Mouse (Mus musculus) ES-CJ7 (cell line): ENCODE measurements at regions not wholly inside any gene's neighbourhood (a gene's known extent, or its start where the extent isn't known, plus 50 kb on each side); places are given as distances from the start of the nearest gene placed in this dataset.

ENCODE experiments used
- DNase-seq: peaks from one replicate; pipeline ENCODE4 v3.0.0; 2011; ENCODE audit warnings: low read depth, low spot score

DNA sequence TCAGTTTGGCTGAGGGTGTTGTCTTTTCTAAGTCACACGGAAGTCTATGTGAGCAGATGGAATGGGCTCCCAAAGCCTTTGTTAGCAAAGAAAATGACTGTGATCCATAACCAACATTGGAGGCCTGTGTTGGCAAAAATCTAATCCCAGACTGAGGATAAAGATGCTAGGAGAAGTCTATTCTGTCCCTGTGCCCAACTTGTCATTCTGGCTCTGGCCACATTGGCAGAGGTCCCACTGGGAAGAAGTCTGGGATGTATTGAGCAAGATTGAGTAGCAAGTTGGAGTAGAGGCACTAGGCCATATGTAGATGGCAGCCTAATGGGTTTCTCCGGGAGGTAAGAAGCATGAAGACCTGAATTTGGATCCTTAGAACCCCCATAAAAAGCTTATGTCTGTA lies 54.1 kb downstream of the Nog start:
- no peak for DNase-seq

DNA sequence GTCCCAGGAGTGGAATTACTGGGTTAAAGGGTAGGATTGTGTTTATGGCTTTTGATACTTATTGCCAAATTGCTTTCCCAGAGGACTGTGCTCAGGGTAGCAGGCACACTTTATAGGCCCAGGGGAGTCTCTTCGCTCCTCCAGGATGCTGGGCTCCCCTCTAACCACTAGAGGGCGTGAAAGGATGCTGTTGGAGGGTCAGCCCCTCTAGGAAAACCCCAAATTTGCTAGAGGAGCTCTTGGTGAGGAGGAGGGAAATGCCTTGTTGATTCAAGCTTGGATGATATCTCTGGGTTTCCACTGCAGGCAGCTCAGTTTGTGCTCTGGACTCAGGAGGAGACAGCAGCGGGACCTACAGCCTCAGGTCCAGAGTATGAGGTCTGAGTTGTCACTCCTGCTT lies 58.8 kb downstream of the Nog start:
- DNase-seq, result peak; percentile 62

DNA sequence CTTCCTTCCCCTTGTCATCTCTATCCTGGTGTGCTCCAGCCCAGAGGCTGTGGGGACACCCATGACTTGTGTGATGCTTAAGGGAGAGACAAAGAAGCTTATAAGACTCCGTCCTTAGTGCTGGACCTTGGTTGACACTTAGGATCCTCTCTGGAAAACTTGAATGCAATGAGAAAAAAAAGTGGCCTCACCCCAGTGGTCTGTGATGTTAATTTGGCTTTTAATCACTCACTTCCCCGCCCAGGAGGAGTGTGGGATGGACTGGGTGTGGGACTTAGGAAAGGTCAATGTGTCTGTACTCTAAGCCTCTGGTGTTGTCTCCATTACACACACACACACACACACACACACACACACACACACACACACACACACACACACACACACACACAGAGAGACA lies 60.0 kb downstream of the Nog start:
- DNase-seq, result peak; percentile 86

DNA sequence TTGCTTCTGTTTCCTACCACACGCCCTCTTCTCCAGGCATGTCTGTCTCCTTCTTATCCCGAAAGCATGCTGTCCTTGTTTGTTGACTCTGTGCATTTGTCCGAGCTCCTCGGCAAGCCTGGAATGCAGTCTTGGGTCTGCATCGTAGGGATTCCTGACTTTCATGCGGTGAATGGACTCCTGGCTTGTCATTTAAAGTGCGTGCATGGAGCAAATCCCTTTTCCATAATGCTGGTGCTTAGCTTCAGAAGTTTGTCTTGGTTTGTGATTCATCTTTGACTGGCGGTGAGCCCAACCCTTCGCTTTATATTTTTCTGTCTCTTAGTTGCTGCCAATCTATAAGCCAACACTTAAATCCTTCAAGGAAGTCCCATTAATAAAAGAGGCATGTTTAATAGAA lies 62.2 kb downstream of the Nog start:
- DNase-seq, result peak; percentile 44

DNA sequence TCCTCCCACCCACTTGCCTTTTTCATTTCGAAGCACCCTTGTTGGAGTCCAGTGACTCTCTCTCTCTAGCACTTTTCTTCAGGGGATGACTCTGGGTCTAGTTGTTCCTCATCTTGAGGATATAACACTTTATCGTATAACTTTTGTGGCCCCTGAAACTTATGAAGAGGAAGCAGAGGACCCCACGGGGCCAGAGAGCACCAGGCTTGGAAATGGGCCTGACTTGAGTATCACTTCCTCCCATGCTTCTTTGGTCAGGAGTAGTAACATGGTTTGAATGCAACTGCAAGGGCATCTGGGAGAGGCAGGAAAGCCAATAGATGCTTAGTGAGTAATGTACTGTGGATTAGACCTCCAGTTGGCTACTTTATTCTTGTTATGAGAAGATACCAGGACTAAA lies 65.2 kb downstream of the Nog start:
- DNase-seq, result no peak

DNA sequence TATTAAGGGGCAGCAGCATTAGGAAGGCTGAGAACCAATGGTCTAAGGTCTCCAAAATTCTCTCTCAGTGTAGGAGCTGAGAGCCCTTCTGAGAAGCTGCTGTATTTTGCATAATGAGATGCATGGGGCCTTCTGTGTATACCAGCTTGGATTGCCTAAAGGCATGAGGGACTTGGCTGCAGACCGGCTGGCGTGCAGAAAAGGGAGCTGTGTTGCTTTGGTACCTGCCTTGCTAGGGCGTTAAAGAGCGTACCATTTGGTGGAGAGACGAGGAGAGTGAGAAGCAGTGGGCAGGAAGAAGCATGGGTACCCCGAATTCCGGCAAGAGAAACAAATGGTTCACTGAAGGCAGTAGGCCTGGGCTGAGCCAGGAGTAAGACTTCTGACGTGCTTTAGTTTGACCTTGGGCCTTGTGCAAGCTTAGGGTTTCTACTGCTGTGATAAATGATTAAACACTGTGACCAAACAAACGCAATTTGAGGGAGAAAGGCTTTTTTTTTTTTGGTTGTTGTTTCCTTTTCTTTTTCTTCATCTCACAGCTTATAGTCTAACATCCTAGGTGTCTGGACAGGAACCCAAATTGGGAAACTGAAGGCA lies 69.2 kb downstream of the Nog start:
- peak; percentile 17 for DNase-seq

DNA sequence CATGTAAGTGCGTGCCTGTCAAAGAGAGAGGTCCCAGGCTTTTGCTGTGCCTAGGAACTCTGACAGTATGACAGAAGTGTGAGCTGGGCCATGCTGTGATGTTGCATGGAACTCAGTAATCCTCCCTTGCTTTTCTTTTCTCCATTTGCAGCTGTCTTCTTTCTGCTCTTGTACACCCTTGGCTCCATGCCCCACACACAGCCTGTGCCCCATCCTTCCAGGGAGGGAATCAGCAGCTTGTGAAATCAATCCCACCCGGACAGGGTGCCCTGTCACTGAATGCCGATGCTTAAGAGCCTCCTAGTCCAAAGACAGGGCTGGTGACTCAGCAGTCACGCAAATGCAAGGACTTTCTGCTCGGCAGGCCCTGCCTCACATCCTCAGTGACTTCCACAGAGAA lies 72.4 kb downstream of the Nog start:
- DNase-seq, result no peak

DNA sequence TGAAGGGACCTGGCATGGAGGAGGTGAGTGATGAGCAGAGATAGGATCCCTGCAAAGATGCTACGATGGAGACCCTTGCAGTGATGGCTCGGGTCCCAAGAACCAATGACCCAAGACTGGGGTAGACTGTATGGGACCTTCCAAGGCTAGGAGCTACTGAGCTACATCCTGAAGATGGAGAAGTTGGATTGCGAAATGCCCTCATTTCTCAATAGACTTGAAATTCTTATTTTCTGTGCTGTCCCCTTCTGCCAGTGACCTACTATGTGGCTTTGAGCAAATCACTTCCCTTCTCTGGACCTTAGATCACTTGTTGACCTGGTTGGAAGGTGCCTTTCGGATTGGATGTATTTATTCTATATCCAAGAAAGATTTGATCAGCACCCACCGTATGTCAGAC lies 88.9 kb downstream of the Nog start:
- no peak for DNase-seq

DNA sequence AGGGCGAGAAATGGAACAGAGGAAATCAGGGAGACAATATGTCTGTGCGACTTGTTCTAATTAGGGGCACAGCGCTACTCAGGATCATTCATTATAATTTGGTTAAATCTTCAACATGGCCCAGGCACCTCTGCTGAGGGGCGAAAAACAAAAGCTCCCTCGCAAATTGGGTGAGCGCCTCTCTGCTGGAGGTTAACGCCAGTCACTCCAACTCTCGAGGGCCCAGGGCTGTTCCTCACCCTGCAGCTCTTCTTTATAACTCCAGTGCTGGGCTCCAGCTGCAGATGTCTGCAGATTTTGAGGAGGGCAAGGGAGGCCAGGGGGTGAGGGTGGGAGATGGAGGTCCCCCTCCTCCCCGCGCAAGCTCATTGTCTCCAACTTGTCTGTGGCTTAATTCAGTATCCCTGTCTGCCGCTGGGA lies 92.6 kb downstream of the Nog start:
- no peak for DNase-seq

DNA sequence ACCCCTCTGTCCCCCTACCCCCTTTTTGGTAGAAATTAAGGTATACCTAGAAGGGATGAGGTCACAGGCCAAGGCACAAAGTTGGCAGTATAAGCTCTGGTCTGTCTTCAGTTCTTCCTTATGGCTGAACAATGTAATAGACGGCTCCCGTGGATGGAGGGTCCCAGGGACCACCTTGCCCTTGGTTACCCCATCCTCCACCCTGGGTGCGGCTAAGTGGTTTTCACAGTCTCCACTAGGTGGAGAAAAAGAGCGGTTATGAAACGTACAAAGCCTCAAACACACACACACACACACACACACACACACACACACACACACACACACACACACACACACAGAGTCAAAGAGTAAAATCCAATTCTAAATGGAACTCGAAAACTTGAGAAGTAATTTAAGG lies 93.1 kb downstream of the Nog start:
- no peak for DNase-seq

DNA sequence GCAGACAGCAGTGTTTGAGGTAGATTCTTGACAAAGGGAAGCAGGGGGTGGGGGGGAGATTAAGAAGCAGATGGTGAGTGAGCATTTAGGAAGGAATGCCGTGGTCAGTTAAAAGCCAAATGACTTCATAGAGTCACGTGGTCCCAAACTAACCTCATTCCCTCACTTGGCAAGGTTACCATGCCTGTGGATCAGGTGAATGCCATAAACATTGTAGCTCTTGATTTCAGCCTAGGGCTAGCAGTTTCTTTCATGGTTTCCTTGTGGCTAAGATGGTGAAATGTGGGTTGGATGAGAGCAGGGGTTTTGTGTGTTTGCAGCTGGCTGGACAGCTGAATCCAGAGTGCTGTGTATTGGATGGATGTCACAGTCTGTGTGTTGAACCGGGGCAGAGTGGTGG lies 95.3 kb downstream of the Nog start:
- DNase-seq, result no peak

DNA sequence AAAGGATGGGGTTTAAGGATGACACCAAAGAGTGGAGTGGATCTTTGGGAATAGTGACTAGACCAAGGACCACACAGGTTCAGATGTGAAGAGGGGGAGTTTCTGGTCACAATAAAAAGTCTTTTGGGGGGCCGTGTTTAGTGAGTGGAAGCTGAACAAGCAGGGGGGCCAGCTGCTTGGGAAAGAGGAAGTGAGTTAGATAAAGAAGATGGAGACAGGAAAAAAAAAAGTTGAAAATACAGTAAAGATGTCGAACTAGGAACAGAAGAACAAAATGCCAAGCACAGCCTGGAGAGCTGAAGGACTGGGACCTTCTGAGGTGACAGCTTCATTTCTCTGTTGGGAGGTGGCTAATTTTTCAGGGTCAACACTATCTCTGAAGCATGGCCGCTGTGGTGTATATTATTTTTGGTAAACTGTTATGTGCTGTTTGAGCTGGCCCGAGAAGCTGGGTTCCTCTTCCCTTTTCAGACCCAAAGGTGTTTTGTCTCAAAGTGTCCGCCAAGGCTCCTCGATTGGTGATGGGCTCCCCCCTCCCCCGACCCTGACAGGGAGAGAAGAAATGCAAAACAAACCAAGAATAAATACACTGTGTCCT lies 97.1 kb downstream of the Nog start:
- DNase-seq, result no peak

DNA sequence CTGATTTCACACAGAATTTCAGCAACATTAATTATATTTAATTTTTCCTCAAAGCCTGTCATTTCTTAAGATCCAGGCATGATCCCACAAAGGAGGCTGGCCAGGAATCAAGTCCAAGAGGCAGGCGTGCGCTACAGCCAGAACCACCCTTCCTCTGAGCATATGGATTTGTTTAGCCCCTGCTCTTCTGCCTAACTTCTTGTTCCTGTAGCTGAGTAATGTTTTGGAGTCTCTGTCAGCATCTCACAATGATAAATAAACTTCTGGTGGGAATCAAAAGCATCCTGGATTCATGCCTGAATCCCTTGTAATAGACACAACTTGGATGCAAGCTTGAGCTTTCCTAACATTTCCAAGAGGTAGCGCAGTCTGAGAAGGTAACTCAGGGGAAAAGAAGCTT lies 101.7 kb downstream of the Nog start:
- no peak for DNase-seq

DNA sequence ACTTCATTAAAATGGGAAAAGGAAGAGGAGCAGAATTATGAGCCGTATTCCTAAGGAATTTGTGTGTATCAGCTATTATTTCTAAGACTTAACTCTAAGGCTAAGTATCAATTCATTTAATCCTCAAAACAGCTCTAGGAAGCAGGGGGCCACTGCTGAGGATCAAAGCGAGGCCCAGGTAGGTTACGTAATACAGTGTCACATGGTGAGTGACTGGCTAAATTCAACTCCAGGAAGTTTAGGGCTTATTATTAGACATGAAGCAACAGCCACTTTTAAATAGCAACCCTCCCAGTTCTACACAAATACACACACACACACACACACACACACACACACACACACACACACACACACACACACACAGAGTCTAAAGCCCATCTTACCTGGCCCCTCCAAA lies 109.3 kb downstream of the Nog start:
- no peak for DNase-seq

DNA sequence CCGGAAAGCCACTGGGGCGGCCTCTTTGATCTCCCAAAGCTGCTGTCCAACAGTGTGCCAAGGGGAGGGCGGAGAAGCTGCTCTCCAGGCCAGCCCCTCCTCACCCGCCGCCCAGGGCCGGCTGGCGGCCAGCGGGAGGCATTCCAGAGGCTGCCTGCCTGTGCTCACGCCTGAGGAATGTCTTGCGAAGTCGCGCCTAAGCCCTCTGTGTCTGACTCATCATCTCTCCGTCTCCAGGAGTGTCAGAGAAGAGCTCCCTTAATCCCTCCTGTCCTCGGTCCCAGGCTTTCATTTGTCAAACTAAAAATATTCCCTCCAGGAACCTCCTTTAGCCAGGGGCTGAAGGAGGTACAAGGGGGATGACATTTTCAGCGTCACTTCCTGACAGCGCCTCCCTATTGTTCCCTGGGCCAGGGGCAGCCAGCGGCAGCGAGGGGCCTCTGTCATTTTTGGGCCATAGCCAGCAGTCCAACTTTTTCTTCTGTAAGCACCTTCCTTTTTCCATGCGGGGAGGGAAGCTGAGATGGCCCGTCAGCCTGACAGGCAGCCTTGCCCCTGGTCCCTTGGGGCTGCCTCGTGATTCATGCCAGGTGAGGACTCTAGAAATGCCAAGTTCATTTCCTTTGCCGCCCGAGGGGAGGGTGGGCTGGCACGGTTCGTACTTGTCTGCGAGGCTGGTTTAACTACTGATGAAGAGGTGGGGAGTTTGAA lies 113.4 kb downstream of the Gm525 start:
- DNase-seq, result peak; percentile 75

DNA sequence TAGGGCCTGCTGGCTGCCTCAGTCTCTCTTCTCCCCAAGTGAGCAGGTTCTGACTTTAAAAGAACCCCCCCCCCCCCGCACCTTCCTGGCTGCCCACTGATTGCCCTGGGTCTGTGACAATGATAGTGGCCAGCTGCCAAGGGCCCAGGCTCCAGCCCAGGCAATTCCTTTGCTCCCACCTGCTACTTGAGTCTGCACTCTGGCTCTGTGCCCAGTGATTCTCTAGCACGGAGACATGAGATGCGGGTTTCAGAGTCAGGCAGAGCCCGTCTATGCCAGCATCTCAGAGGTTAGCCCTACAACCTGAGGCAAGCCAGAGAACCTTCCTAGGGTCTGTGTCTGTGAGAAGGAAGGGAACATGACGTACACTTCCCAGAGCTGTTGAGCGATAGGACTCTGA lies 112.2 kb downstream of the Gm525 start:
- DNase-seq, result no peak

DNA sequence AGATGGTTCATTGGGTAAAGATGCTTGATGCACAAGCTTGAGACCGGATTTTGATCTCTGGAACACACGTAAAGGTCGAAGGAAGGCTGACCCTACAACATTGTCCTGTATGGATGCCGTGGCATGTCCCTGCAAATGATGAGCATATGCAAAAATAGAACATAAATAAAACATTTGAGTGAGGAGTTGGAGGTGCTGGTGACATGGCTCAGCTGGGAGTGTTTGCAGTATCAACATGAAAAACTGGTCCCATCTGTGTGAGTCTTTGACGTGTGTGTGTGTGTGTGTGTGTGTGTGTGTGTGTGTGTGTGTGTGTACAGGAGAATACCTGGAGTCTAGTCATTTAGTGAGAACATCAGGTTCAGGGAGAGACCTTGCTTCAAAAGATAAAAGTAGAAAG lies 107.8 kb downstream of the Gm525 start:
- no peak for DNase-seq

DNA sequence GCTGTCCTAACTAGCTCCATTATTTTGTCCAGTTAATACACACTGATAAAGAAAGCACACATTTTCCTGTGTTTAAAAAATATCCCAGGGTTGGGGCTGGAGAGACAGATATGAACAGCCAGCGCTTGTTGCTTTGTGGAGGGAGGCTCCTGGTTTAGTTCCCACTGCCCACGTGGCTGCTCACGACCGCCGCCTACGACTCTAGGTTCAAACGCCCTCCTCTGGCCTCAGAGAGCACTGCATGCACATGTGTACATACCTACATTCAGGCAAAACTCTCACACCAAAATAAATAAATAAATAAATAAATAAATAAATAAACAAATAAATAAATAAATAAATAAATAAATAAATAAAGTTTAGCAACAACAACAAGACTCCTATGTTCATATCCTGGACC lies 104.8 kb downstream of the Gm525 start:
- DNase-seq, result peak; percentile 58

DNA sequence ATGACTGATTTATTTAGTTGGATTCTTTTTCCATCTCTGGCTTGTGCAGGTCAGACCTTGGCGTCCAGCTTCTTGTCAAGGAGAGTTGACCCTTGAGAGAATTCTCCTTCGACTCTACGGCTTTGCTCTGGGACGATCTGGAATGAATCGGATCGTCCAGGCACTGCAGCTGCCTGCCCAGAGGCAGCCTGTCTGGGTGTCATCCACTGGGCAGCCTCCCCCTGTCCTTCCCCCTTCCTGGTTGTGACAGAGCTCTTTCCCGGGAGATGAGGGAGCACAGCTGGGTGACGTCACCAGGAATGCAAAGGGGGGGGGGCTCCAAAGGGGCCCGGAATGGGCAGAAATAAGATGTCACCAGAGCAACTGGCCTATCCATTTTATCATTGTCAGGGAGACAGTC lies 101.9 kb downstream of the Gm525 start:
- peak; percentile 25 for DNase-seq

DNA sequence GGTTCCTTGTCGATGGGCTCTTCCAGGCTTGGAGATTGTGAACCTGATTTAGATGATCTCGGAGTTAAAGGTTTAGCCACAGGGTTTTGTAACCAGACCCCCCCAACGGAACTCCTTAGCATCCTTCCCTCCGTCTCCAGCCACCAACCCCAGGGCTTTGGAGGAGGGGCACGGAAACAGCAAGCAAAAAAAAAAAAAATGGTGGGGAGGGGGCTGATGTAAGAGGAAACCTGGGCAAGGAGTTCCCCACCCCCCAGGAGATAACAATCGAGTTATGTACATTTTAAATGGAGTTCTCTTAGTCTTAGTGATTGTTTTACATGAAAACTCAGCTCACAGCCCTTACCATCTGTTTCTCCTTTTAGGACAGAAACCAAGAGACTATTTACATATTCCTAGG lies 101.3 kb downstream of the Gm525 start:
- DNase-seq, result no peak

DNA sequence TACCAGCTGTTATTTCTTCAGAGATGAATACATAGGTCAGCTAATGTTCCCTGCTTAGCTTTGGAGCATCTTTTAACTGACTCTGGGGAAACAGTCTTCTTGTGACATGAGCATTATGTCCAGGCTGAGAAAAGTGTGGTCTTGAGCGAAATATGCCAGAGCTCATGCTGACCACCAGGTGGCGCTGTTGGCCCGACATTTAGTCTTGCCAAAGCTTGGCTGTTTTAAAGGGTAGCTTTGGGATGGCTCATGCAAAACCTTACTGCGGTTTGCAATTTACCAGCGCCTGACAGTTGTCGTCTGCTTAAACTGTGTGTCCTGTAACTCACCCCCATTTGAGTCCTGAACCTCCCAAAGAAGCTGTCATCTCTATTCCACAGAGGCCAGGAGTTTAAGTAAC lies 91.6 kb downstream of the Gm525 start:
- peak; percentile 86 for DNase-seq

DNA sequence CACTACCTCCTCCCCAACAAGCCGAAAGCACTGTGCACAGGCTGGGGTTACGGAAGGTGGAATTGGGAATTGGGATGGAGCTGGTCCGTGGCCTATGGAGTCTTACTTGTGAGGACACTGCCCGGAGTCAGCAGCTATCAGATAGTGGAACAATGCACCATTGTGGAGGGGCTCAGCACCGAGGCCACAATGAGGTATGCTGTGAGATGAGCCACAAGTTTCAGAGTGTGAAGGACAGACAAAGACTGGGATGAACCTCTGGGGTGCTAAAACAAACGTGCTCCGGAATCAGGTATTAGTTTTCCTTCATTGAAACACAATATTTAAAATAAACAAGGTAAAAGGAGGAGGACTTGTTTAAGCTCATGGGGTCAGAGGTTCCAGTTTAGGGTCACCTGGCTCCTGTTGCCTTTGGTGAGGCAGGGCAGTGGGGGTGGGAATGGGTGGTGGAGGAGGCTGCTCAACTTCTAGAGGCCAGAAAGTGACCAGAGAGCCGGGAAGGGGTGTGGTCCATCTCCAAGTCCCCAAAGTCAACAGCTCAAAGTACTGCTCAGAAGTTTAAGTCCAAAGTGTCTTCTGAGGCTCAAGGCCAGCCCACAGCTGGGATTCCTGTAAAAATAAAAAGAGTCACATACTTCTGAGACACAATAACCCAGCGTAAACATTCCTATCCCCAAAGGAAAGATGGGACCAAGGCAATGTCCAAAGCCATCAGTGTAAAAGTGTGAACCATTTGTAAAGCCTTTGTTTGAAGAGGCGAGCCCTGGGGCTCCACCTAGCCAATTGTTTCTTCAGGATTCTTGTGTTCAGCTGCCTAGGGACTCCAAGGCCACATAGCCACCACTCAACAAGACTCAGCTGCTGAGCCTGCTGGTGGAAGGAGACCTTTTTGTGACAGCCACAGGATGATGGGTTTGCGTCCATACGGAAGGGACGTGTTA lies 80.1 kb downstream of the Gm525 start:
- peak; percentile 71 for DNase-seq
